Mouse (Mus musculus) stomach, embryonic 14.5 days (tissue): ENCODE results near the gene Ing4. TPM values are rescaled to one million over a fixed set of nuclear protein-coding genes. Genes with fewer than 3 reads are reported as not detected.

Experiments used
- ATAC-seq: fragments of 200-750 bp; cut with Nextera tagmentation; 2 replicates; pipeline ENCODE4 v1.8.0; 2017; ENCODE audit warnings: low read depth, moderate TSS enrichment; ENCODE audit not compliant: insufficient number of reproducible peaks, insufficient read depth, low FRiP score
- H3K27ac ChIP-seq: fragments of 300-500 bp; sonication (generic); 2 replicates; pipeline ENCODE4 v1.5.1; 2014; ENCODE audit warnings: mild to moderate bottlenecking, low read length, moderate library complexity, mixed read lengths
- H3K27me3 ChIP-seq: fragments of 300-500 bp; sonication (generic); 2 replicates; pipeline ENCODE4 v1.6.1; 2014; ENCODE audit warnings: low read length, control low read depth, mixed read lengths; ENCODE audit not compliant: control insufficient read depth, insufficient read depth
- H3K36me3 ChIP-seq: fragments of 300-500 bp; sonication (generic); 2 replicates; pipeline ENCODE4 v1.6.1; 2014; ENCODE audit warnings: mild to moderate bottlenecking, control low read depth, low read length, moderate library complexity, mixed read lengths; ENCODE audit not compliant: control insufficient read depth, insufficient read depth
- H3K4me1 ChIP-seq: fragments of 300-500 bp; sonication (generic); 2 replicates; pipeline ENCODE4 v1.6.1; 2014; ENCODE audit warnings: low read length, control low read depth, mixed read lengths; ENCODE audit not compliant: control insufficient read depth, insufficient read depth
- H3K4me2 ChIP-seq: fragments of 300-500 bp; sonication (generic); replicated peaks from 2 replicates; pipeline ENCODE4 v1.6.1; 2014; ENCODE audit warnings: low read depth, low read length, control low read depth
- H3K4me3 ChIP-seq: fragments of 300-500 bp; sonication (generic); 2 replicates; pipeline ENCODE4 v1.5.1; 2014; ENCODE audit warnings: low read depth, low read length, control low read depth
- H3K9ac ChIP-seq: fragments of 300-500 bp; sonication (generic); replicated peaks from 2 replicates; pipeline ENCODE4 v1.6.1; 2014; ENCODE audit warnings: low read depth, mild to moderate bottlenecking, control low read depth, low read length, moderate library complexity, mixed read lengths
- H3K9me3 ChIP-seq: fragments of 300-500 bp; sonication (generic); 2 replicates; pipeline ENCODE4 v1.6.1; 2016; ENCODE audit warnings: low read depth, low read length, control low read depth; ENCODE audit not compliant: control insufficient read depth
- WGBS: fragments of 180-500 bp; shearing (Covaris S2); extraction: QIAGEN DNeasy Blood & Tissue Kit; methylation state at CpG from one replicate; pipeline ENCODE4 v1.1.7; 2014; 5-methylcytosine and 5-hydroxymethylcytosine counted together
- polyA plus RNA-seq: library from polyadenylated mRNA; unstranded; fragments of >200 nt; fragmentation: Nextera tagmentation; extraction: Ambion mirVana; gene quantifications from 2 replicates; pipeline ENCODE4 v1.2.1, GENCODE M21; 2014

The Ing4 gene
- polyA plus RNA-seq, 1 experiment from 2014 or later = 119 TPM

DNA sequence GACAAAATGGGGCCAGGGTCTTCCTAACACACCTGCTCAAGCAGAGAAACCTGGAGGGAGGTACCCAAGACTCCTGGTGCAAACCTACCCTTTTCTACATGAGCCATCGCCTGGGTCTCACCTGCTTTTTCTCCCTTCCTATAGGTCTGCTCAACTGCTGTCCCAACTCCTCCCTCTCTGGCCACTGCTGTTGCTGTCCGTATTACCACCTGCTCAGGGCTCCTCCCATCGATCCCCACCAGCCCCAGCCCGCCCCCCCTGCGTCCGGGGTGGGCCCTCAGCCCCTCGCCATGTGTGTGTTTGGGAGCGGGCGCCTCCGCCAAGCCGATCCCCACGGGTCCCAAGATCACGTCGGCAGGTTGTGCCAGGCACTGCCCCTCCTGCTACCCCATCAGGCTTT, 40.5 kb upstream of the Ing4 start:
- Histone ChIP-seq H3K27ac (no peak overlapping the region), H3K4me3 (no peak overlapping the region), H3K27me3 (peaks cover 35% of the 10 kb centered on the region), H3K9me3 (no peaks in the 10 kb centered on the region), H3K36me3 (no peaks in the 10 kb centered on the region), H3K9ac (no peak overlapping the region), H3K4me1 (peaks cover 5% of the 10 kb centered on the region; the same call in 1 of the 2 replicates), H3K4me2 (no peak overlapping the region; the same call in 1 of the 2 replicates)
- no peak for ATAC-seq
- 31% methylated on average over 14 of the region's 14 CpGs for WGBS

DNA sequence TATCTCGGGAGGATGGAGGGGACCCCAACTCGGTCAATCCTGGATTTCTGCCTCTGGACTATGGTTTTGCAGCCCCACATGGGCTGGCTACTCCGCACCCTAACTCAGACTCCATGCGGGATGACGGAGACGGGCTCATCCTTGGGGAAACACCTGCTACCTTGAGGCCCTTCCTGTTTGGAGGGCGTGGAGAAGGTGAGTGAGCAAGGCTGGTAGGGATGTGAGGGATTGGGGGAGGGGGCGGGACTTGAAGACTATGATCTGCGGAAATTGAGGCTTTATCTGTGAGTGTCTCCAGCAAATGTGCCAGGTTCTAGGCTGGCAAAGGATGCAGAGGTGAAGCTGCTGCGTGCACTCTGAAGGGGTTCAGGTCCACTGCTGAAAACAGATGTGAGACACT, 40.0 kb upstream of the Ing4 start:
- Histone ChIP-seq H3K36me3 (no peaks in the 10 kb centered on the region), H3K4me2 (no peak overlapping the region), H3K4me3 (no peak overlapping the region), H3K27ac (no peak overlapping the region), H3K4me1 (peaks cover 5% of the 10 kb centered on the region; the same call in 1 of the 2 replicates), H3K9ac (no peak overlapping the region), H3K27me3 (peaks cover 35% of the 10 kb centered on the region), H3K9me3 (no peaks in the 10 kb centered on the region)
- 31% methylated on average over 10 of the region's 10 CpGs for WGBS
- no peak for ATAC-seq

DNA sequence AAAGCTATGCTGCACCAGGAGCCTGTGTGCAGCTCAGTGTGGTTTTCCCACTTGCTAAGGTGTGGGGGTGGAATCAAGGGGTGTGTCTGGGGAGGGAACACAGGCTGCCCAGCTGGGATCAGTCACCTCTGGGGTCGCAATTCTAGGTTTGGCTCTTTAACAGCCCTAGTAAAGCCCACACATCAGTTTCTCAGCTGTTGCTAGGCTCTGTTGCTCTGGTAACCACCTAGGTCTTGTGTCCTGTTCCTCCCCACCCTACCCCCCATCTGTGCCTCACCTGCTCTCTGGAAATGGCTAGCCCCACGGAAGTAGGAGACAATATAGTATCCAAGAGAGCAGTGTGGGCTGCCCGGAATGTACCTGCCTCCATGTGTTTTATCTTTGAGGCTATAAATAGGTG, 35.9 kb upstream of the Ing4 start:
- Histone ChIP-seq H3K9ac (no peak overlapping the region), H3K9me3 (no peaks in the 10 kb centered on the region), H3K4me2 (no peak overlapping the region), H3K27me3 (peaks cover 12% of the 10 kb centered on the region), H3K27ac (no peak overlapping the region), H3K4me1 (0 out of 2 replicates have a peak, but pooled peaks cover 4% of the 10 kb centered on the region), H3K36me3 (no peaks in the 10 kb centered on the region), H3K4me3 (no peak overlapping the region)
- no peak for ATAC-seq
- WGBS = 24% methylated on average over 3 of the region's 3 CpGs

DNA sequence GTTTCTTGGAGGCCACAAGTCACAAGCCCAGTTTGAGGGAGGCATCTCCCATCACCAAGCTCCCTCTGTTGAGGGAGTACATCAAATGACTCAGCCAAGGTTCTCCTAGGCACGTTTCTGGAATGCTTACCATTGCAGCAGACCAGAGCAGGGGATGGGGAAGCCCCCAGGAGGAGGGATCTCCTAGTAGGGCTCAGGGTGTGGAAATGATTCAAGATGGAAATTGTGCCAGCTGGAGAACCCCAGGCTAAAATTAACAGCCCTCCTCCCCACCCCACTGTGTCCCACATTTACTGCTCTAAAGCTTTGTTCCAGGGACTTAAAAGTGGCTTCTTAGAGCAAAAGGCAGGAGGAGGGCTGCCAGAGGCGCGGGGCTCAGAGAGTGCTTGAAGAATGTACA, 34.5 kb upstream of the Ing4 start:
- Histone ChIP-seq H3K36me3 (no peaks in the 10 kb centered on the region), H3K4me3 (no peak overlapping the region), H3K4me2 (no peak overlapping the region), H3K27ac (no peak overlapping the region), H3K27me3 (no peaks in the 10 kb centered on the region), H3K9ac (no peak overlapping the region), H3K9me3 (no peaks in the 10 kb centered on the region), H3K4me1 (peaks cover 4% of the 10 kb centered on the region; the same call in 1 of the 2 replicates)
- ATAC-seq = no peak
- 31% methylated on average over 3 of the region's 3 CpGs for WGBS

DNA sequence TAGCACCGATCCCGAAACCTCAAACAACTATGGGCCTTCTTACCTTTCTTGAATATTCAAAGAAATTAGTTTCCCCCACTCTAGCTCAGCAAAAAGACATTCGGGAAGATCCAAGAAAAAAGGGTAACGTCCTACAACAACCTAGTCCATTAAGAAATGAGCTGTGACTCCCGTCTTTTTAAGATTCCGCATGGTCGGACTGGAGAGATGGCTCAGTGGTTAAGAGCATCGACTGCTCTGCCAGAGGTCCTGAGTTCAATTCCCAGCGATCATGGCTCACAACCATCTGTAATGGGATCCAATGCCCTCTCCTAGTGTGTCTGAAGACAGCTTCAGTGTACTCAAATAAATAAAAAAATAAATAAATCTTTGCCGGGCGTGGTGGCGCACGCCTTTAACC, 31.5 kb upstream of the Ing4 start:
- 41% methylated on average over 13 of the region's 13 CpGs for WGBS
- H3K4me3 ChIP-seq = peak overlapping the region; percentile 70
- H3K36me3 ChIP-seq = peaks cover 17% of the 10 kb centered on the region; the same call in 1 of the 2 replicates
- no peaks in the 10 kb centered on the region for H3K9me3 ChIP-seq
- ATAC-seq = no peak; the same call in 1 of the 2 replicates
- H3K4me1 ChIP-seq = peaks cover 13% of the 10 kb centered on the region; the same call in 1 of the 2 replicates
- peak overlapping the region; percentile 61 for H3K9ac ChIP-seq
- H3K4me2 ChIP-seq = peak overlapping the region; percentile 67
- H3K27ac ChIP-seq = peak overlapping the region; percentile 75; the same call in 1 of the 2 replicates
- H3K27me3 ChIP-seq = no peaks in the 10 kb centered on the region

DNA sequence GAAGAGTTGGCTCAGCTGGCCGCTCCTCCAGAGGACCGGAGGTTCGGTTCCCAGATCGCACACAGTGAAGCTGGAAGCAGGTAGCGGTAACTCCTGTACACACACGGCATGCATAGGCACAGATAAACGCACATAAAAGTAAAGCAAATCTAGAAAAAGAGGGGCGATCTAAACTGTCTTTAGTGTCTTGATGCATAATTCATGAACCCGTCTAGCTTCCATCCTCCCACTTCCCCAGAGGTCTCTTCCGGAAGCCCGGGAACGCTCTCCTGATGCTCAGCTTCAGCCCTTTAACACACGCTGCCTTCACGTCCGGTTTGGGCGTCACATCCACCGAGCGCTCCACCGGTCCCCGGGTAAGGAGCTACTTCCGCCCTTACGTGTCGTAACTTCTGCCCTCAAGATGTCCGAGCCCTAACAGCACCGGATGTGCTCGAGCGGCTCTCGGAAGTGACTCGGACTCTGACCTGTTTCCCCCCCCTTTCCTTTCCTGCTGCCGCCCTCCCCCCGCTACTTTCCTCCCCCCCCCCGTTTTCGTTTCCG, 30.9 kb upstream of the Ing4 start:
- H3K9me3 ChIP-seq = no peaks in the 10 kb centered on the region
- peaks cover 13% of the 10 kb centered on the region; the same call in 1 of the 2 replicates for H3K4me1 ChIP-seq
- H3K27ac ChIP-seq = peak overlapping the region; percentile 99
- peak overlapping the region; percentile 70 for H3K4me3 ChIP-seq
- H3K27me3 ChIP-seq = no peaks in the 10 kb centered on the region
- under 1% methylated on average over 33 of the region's 34 CpGs for WGBS
- peak overlapping the region; percentile 67 for H3K4me2 ChIP-seq
- H3K36me3 ChIP-seq = peaks cover 22% of the 10 kb centered on the region; the same call in 1 of the 2 replicates
- H3K9ac ChIP-seq = peak overlapping the region; percentile 95
- peak; percentile 97 for ATAC-seq

DNA sequence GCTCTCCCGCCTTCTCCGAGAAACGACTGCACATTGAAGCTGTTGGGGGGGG, 30.6 kb upstream of the Ing4 start, which contains the start of gene Zfp384:
TSS of gene Zfp384 (plus strand) at position 17 of the 52 bp plus-strand sequence.
- Histone ChIP-seq H3K4me1 (peaks cover 13% of the 10 kb centered on the region; the same call in 1 of the 2 replicates), H3K4me2 (peak within 1 kb of the TSS; percentile 67), H3K9ac (peak within 1 kb of the TSS; percentile 95), H3K27ac (peak within 1 kb of the TSS; percentile 99), H3K27me3 (no peaks in the 10 kb centered on the region), H3K36me3 (peaks cover 25% of the 10 kb centered on the region; the same call in 1 of the 2 replicates), H3K4me3 (peak within 1 kb of the TSS; percentile 70), H3K9me3 (no peaks in the 10 kb centered on the region)
- no peak for ATAC-seq
- WGBS = 0% methylated on average over 3 of the region's 3 CpGs

DNA sequence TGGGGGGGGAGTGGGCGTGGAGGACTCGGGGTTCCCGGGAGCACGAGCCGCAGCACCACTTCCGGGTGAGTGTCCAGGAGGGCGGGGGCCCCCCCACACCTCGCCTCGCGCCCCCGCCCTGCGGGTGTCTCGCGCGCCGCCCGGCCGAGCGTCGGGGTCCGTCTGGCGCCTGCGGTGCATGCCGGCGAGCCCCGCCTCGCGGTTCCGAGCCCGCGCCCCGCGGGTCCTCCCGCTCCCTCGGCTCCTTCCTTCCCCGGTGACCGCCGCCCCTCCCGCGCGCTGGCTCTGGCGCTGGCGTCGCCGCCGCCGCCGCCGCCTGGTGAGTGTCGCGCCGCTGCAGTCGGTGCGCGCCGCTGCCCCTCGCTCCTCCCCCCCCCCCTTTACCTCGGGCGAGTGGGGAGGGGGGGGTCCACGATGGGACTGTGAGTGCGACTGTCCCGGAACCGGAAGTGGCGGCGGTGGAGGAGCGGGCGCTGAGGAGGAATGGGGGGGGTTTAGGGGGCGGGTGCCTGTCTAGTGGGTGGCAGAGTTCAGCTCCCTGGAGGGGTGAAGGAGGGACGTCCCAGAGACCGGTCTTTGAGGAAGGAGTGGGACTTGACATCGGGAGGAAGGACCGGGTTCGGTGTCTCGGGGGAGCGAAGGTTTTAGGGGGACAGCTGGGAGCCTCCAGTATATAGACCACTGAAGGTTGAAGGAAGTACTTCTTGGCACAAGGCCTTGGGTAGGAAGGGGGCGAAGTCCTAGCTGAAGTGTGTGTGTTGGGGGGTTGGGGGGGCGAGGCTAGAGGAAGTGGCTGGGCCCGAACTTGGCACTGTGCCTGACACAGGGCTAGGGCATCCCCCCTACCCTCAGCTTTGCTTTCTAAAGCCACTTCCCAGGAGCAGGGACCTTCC, 30.1 kb upstream of the Ing4 start:
- H3K4me2 ChIP-seq = peak overlapping the region; percentile 67
- peaks cover 28% of the 10 kb centered on the region; the same call in 1 of the 2 replicates for H3K36me3 ChIP-seq
- H3K4me1 ChIP-seq = peaks cover 13% of the 10 kb centered on the region; the same call in 1 of the 2 replicates
- no peaks in the 10 kb centered on the region for H3K9me3 ChIP-seq
- peak overlapping the region; percentile 70 for H3K4me3 ChIP-seq
- ATAC-seq = peak; percentile 86
- peak overlapping the region; percentile 99 for H3K27ac ChIP-seq
- under 1% methylated on average over 43 of the region's 78 CpGs for WGBS
- peak overlapping the region; percentile 95 for H3K9ac ChIP-seq
- no peaks in the 10 kb centered on the region for H3K27me3 ChIP-seq
